Mouse (Mus musculus) ES-Bruce4 (cell line): ENCODE results near the gene Ldlrad3.

Source experiments
- CTCF ChIP-seq: IDR thresholded peaks from one replicate; pipeline ENCODE4 v1.8.1; 2011; ENCODE audit warnings: low read depth, low read length
- EP300 ChIP-seq: IDR thresholded peaks from 2 replicates; pipeline ENCODE4 v1.6.1; 2011; ENCODE audit warnings: low read depth, low read length; ENCODE audit not compliant: insufficient read depth
- POLR2A ChIP-seq: IDR thresholded peaks from one replicate; pipeline ENCODE4 v1.8.1; 2011; ENCODE audit warnings: low read length; ENCODE audit not compliant: insufficient read depth

- TF ChIP-seq EP300 (no peak), POLR2A (no peak), CTCF (no peak)
Measured at GRCm38 (mm10) chr2:101918518-101918917, 267.7 kb downstream of the Ldlrad3 start.
